Mouse (Mus musculus) heart, postnatal 36 days (tissue): Measurements from ENCODE around the gene Tmem229b. TPM values are rescaled to one million over a fixed set of nuclear protein-coding genes. Genes with fewer than 3 reads are reported as not detected.
"Not testable (repeated sequence)": the region's sequence is repeated elsewhere in the genome, so short reads cannot be mapped to it uniquely, and the experiment has no call there.

Source experiments
- DNase-seq, 2 experiments: peaks; one replicate each; pipeline ENCODE4 v3.0.0; 2021 to 2022
- intact Hi-C: fragments of 180-260 bp; cut with DNase I; formaldehyde crosslinking; loops from one replicate; pipeline ENCODE4 v1.15.1; 2025
- total RNA-seq, 2 experiments: library from RNA; stranded (reverse); gene quantifications; 2 replicates each; pipeline ENCODE4 v1.2.3; 2021

Gene Tmem229b
- total RNA-seq, 2 experiments from 2014 or later, result 2.6 to 5.4 TPM

GRCm38 (mm10) chr12:78964496-78964895, 42.9 kb downstream of the Tmem229b start:
- intact Hi-C loops, DNase-seq: not testable (repeated sequence)

- intact Hi-C loops, result no loop called here
- DNase-seq, result no peak
Observed at GRCm38 (mm10) chr12:78956405-78956804, 51.0 kb downstream of the Tmem229b start.

GRCm38 (mm10) chr12:78952484-78952883, 54.9 kb downstream of the Tmem229b start:
- DNase-seq, result no peak
- intact Hi-C loops, result no loop called here

- DNase-seq, result no peak
- intact Hi-C loops, result no loop called here
Observed at GRCm38 (mm10) chr12:78952053-78952452, 55.4 kb downstream of the Tmem229b start.

- no peak for DNase-seq
- intact Hi-C loops, result no loop called here
Observed at GRCm38 (mm10) chr12:78947661-78948060, 59.8 kb downstream of the Tmem229b start.

GRCm38 (mm10) chr12:78947161-78947560, 60.3 kb downstream of the Tmem229b start:
- intact Hi-C loops, result no loop called here
- no peak for DNase-seq

GRCm38 (mm10) chr12:78942931-78943330, 64.5 kb downstream of the Tmem229b start:
- DNase-seq, result no peak
- intact Hi-C loops, result no loop called here

- no peak for DNase-seq
- intact Hi-C loops, result no loop called here
Observed at GRCm38 (mm10) chr12:78940081-78940480, 67.3 kb downstream of the Tmem229b start.

GRCm38 (mm10) chr12:78939393-78940037, 67.9 kb downstream of the Tmem229b start:
- intact Hi-C loops, result no loop called here
- no peak for DNase-seq

GRCm38 (mm10) chr12:78936494-78936893, 70.9 kb downstream of the Tmem229b start:
- DNase-seq, result no peak
- intact Hi-C loops, result no loop called here

GRCm38 (mm10) chr12:78929900-78930299, 77.5 kb downstream of the Tmem229b start:
- intact Hi-C loops, result no loop called here

GRCm38 (mm10) chr12:78927287-78927686, 80.1 kb downstream of the Tmem229b start:
- intact Hi-C loops, result no loop called here
- DNase-seq, result no peak

More at GRCm38 (mm10) chr12:78929900-78930299, 77.5 kb downstream of the Tmem229b start:
- no peak for DNase-seq

GRCm38 (mm10) chr12:78923539-78924189, 83.8 kb downstream of the Tmem229b start:
- DNase-seq, result no peak
- intact Hi-C loops, result no loop called here

- intact Hi-C loops, DNase-seq: not testable (repeated sequence)
Observed at GRCm38 (mm10) chr12:78922977-78923376, 84.5 kb downstream of the Tmem229b start.

GRCm38 (mm10) chr12:78922058-78922457, 85.4 kb downstream of the Tmem229b start:
- DNase-seq, result no peak
- intact Hi-C loops, result no loop called here

- intact Hi-C loops, result loop anchor here (1.0 kb wide), 1 partner anchor 171 kb away; no protein-coding TSS in a partner anchor
- no peak for DNase-seq
Observed at GRCm38 (mm10) chr12:78921421-78921820, 86.0 kb downstream of the Tmem229b start.

GRCm38 (mm10) chr12:78919079-78919712, 88.2 kb downstream of the Tmem229b start:
- intact Hi-C loops, result loop anchor here (1.0 to 5.0 kb wide), 2 partner anchors 88 to 104 kb away; partner anchors contain the start of gene Tmem229b
- peak; percentile 38 to 59 for DNase-seq

- peak; percentile 73 to 77 for DNase-seq
- intact Hi-C loops, result loop anchor here (1.0 to 5.0 kb wide), 3 partner anchors 89 to 179 kb away; partner anchors contain the start of gene Tmem229b
Observed at GRCm38 (mm10) chr12:78918227-78919078, 89.0 kb downstream of the Tmem229b start.

- intact Hi-C loops, result loop anchor here (5.0 kb wide), 1 partner anchor 91 kb away; the partner anchor contains the start of gene Tmem229b
- DNase-seq, result no peak
Observed at GRCm38 (mm10) chr12:78916278-78916677, 91.1 kb downstream of the Tmem229b start.

GRCm38 (mm10) chr12:78915561-78915960, 91.9 kb downstream of the Tmem229b start:
- intact Hi-C loops, result loop anchor here (5.0 kb wide), 1 partner anchor 92 kb away; the partner anchor contains the start of gene Tmem229b
- DNase-seq, result no peak
